Mouse (Mus musculus) brain, embryonic 14.5 days (tissue): ENCODE measurements around the gene Cd28. TPM values are rescaled to one million over a fixed set of nuclear protein-coding genes. Genes with fewer than 3 reads are reported as not detected.

Source experiments
- DNase-seq: peaks from one replicate; pipeline ENCODE4 v3.0.0-alpha.2; 2011; ENCODE audit warnings: low read depth
- CTCF ChIP-seq: fragments of 200-500 bp; IDR thresholded peaks from 2 replicates; pipeline ENCODE4 v1.5.1; 2012; ENCODE audit warnings: inconsistent platforms, mild to moderate bottlenecking, moderate library complexity, borderline replicate concordance; ENCODE audit not compliant: insufficient read depth, insufficient read length; ENCODE audit errors: extremely low read depth
- POLR2A ChIP-seq: fragments of 200-500 bp; IDR thresholded peaks from 2 replicates; pipeline ENCODE4 v1.6.1; 2012; ENCODE audit warnings: mild to moderate bottlenecking, inconsistent platforms, borderline replicate concordance; ENCODE audit not compliant: poor library complexity, insufficient read depth, insufficient read length, severe bottlenecking; ENCODE audit errors: extremely low read depth
- polyA plus RNA-seq: library from polyadenylated mRNA; depleted of rRNA; stranded (reverse); fragments of >200 nt; gene quantifications from 2 replicates; pipeline ENCODE4 v1.2.3, GENCODE M21; 2012; rRNA removed

The Cd28 gene
- polyA plus RNA-seq, 1 experiment, result 0.14 TPM

- no peak for TF ChIP-seq POLR2A
- TF ChIP-seq CTCF, result no peak
- DNase-seq, result no peak
Observed at GRCm38 (mm10) chr1:60820981-60821380, 104.4 kb downstream of the Cd28 start.

- TF ChIP-seq CTCF (no peak), POLR2A (no peak)
- no peak for DNase-seq
Observed at GRCm38 (mm10) chr1:60821590-60821989, 105.0 kb downstream of the Cd28 start.

Other genes with a start within 250 kb of the Cd28 start
- 20.7 and 34.2 TPM in 2 replicates for gene Raph1, start 149.7 kb upstream of the Cd28 start, polyA plus RNA-seq
- 0.06 TPM in 1 of 2 replicates, not detected in the other for gene Ctla4, start 170.2 kb downstream of the Cd28 start, polyA plus RNA-seq